Mouse (Mus musculus) naive thymus-derived CD4-positive, alpha-beta T cell, adult 2 months (primary cell): ENCODE data around the gene Satb2.

ENCODE experiments used
- DNase-seq: peaks from one replicate; pipeline ENCODE4 v3.0.0-alpha.2; 2011; ENCODE audit warnings: low read depth

Gene Satb2

DNA sequence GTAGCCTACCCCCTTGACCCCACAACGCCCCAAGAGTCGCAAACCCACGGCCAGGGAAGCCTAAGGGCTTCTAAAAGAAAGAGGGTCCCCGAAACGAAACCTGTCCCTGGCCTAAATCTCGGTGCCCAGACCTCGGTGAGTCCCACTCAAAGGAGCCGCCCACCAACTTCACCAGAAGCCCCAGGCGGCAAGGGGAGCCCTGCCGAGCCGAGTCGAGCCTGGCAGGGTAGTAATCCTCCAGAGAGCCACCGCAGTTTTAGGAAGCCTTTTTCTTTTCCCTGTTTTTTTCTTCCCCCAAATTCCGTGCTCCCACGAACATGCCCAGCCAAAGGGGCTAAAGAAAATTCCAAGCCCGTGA is 4.9 kb downstream of the Satb2 start:
- DNase-seq: no peak

- peak; percentile 26 for DNase-seq
Observed at GRCm38 (mm10) chr1:56972950-56973592, 5.4 kb downstream of the Satb2 start.

DNA sequence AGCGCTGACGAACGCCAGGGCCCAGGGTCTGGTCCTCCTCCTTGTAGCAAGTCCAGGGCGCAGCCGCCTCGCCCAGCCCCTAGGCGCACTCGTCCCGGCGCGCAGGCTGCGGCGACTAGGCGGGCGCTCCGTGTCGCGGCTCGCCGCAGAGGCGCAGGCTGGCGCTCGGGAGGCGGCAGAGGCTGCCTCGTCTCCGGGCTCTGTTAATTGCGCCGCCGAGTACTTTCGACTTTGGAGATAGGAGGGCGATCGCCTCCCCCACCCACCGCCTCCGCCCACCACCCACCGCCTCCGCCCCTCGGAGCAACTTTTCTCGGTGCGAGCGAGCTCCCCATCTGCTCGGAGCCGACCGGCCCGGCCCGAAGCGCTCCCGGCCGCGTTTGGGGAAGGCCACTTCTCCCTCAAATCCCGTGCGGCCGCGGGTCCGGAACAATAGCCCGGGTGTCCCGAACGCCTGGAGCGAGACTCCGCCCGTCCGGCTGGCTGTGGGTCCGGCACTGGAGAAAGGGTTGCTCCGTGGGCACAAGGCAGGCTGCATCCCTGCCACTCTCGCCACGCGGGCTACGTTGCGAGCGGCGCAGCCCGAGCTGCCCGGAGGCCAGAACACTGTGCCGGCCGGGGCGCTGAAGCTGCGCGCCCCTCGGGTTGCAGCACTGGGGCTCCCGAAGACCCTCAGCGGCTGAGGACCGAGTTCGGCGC is 6.0 kb downstream of the Satb2 start:
- DNase-seq: no peak

DNA sequence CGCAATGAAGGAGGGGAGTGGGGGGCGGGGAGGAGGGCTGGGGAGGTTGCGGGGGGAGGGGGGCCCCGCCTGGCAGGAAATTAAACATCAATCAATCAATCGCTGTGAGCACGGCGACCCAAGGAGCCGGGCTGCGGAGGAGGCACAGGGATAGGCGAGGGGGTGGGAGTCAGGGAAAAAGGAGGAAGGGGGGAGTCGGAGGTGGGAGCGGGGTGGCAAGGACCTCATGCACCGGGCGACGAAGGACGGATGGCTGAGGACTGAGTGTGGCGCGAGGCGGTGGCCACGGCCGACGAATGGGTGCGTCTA is 6.6 kb downstream of the Satb2 start:
- no peak for DNase-seq

- no peak for DNase-seq
Observed at GRCm38 (mm10) chr1:56971441-56971861, 7.0 kb downstream of the Satb2 start.

DNA sequence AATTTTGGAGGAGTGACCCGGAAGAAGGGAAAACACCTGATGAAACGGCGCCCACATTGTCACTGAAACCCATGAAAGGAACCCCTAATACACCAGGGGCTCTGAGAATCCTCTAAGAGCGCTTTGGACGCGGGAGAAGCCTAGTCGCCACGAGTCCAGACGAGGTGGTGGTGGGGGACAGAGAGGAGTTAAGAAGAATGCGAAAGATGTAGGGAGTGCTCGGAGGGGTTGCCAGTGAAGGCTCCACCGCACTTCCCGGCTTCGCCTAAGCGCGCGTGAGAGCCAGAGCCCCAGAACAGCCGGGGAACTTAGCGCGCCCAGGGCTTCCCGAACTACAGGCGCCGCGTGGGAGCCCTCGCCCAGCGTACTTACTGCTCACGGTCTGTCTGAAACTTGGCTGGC is 7.7 kb downstream of the Satb2 start:
- DNase-seq: no peak

- no peak for DNase-seq
Observed at GRCm38 (mm10) chr1:56969364-56970360, 8.8 kb downstream of the Satb2 start.

DNA sequence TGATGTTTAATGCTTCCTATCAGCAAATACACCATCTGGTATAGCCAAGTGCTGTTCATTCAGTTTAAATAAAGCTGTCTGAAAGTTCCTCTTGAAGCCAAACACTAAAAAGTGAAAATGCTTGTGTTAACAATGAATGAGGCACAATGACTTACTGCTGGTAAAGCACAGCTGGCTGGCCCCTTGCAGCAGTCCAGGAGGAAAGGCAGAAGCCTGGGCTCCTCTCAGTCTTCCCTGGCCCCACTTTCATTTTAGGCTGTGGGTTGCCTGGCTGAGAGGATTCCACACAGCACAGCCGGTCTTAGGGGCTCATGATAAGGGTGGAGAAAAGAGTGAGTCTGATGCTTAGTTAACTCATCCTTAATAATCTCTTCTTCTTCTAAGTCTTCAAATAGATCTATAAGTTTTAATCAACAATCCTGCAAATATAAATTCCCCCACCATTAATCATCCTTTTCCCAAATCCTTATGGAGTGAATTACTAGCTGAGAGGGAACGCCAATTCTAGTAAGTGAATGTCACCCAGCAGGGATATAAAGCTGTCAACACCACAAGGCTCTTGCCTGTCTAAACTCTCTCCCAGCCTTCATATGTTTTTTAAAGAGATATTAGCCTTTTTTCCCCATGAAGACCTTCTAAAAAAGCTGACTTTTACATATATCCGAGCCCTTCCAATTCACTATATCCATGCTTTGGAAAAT is 12.4 kb downstream of the Satb2 start:
- no peak for DNase-seq

DNA sequence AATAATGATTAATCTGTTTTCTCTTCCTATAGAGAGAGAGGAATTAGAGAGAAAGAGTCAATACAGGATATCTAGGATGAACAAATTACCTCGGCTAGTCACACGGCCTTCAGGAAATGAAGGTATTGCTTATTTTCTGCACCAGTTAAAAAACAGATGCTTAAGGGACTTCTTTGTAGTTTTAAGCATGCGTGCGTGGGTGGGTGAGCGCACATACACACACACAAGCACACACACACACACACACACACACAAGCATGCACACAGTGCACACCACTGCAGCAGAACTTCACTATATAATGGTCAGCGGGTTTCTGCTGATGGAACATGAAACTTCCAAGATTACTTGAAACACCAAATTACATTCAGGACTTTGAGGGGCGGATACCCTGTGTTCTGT is 14.0 kb downstream of the Satb2 start:
- DNase-seq: no peak

GRCm38 (mm10) chr1:56963291-56963690 is 15.2 kb downstream of the Satb2 start:
- DNase-seq: no peak

DNA sequence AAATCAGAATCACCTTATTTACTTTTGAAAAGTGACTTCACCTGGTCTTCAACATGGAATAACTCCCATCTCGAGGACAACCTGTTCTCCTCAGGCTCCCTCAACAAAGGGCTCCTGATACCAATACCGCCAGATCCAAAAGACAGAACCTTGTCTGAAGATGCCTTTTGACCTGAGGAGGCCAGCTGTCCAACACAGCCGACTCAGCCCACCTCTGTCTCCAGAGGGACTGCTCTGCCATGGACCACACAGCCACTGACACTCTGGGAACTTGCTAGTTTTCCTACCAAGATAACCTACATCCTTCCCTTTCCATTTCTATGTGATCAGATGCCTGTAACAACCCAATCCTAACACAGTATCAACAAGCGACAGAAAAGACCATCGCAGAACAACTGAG is 19.5 kb downstream of the Satb2 start:
- no peak for DNase-seq

- DNase-seq: no peak
Observed at GRCm38 (mm10) chr1:56957942-56958341, 20.5 kb downstream of the Satb2 start.

DNA sequence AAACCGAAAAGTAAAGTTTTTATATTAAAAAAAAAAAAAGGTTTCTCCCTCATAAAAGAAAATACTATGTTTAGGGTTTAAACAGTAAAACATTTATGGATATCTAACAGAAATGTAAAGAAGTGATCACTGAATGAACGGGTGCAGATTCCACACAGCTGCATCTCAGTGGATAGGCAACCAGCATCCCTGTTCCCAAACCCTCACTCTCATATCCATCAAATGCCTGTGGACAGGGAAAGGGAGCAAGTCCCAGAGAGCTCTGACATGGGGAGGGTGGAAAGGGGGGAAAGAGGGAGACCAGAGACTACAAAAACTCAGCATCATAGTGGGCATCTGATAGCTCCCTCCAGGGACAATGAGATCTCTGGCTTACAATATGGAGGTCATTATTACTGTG is 21.6 kb downstream of the Satb2 start:
- no peak for DNase-seq

- no peak for DNase-seq
Observed at GRCm38 (mm10) chr1:56955739-56956085, 22.7 kb downstream of the Satb2 start.

DNA sequence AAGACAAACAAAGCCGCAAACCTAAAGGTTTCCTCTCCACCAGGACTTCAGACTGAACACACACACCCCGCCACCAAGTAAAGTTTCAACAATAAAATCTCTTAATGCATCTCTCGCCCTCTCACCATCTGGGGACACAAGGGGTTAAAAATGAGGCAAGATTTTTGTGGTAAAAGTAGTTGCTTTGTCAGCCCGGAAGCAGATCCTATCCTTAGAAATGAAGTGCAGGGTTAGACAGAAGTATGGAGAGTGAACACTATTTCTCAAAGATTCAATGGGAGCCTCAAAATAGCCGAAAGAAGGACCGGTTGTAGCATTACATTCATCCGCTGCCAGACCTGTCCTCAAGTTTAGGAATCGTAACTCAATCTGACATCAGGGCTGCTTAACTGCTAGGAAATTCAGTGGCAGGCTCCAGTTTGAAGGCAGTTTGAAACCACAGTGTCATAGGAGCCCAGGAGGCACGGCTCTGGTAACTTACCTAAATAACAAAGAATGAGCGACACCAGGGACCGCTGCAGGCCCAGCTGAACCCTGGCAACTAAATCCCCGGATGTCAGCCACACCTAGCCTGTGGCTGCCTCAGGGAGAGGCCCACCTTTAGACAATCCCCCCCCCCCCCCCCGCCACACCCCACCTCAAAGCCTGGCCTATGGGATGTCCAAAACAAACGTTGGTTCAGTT is 23.3 kb downstream of the Satb2 start:
- DNase-seq: no peak

- no peak for DNase-seq
Observed at GRCm38 (mm10) chr1:56953538-56953937, 24.9 kb downstream of the Satb2 start.

GRCm38 (mm10) chr1:56951980-56952379 is 26.5 kb downstream of the Satb2 start:
- DNase-seq: no peak

GRCm38 (mm10) chr1:56951525-56951924 is 26.9 kb downstream of the Satb2 start:
- no peak for DNase-seq

GRCm38 (mm10) chr1:56939432-56939831 is 39.0 kb downstream of the Satb2 start:
- no peak for DNase-seq

- no peak for DNase-seq
Observed at GRCm38 (mm10) chr1:56938432-56938831, 40.0 kb downstream of the Satb2 start.

DNA sequence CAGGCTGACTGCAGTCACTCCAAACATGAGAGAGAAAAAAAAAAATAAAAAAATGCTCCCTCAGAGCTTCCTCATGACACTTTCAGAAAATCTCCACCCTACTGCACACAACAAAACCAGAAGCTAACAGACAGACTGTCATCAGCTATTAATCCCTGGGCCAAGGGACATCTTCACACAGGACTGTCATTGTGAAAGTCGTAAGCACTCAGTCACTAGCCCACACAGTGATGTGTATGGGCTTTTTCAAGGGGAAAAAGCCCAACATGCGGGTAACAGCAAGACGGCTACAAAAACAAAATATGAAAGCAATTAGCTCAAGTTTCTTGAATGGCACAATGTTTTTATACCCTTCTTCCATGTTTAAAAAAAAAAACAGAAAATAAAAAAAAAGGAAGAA is 41.9 kb downstream of the Satb2 start:
- no peak for DNase-seq

DNA sequence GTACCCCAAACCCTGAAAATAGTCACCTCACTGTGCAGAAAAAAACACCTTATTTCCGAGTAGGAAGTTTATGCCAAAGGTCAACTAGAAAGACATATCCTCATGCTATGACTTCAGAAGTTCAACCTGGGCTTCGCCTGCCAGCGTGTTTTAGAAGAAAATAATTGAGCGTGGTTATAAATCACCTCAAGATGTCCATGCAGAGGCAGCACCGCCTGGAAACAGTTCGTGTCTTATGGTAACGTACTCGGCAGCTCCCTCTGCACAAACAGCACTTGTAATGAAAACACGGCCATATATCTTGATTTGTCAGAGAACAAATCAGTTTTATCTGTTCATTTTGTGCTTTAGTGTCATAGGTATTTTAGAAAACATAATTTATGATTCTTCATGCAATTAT is 44.6 kb downstream of the Satb2 start:
- no peak for DNase-seq
